Mouse (Mus musculus) hindbrain, postnatal 0 days (tissue): ENCODE measurements at regions not wholly inside any gene's neighbourhood (a gene's known extent, or its start where the extent isn't known, plus 50 kb on each side); places are given as distances from the start of the nearest gene placed in this dataset.
A peak's percentile ranks its signal among the peaks of the same experiment; 100 is the strongest.

Source experiments
- ATAC-seq: fragments of 200-750 bp; cut with Nextera tagmentation; 2 replicates; pipeline ENCODE4 v1.8.0; 2017; ENCODE audit warnings: mild to moderate bottlenecking, moderate TSS enrichment, moderate library complexity
- DNase-seq: peaks from one replicate; pipeline ENCODE4 v3.0.0-alpha.2; 2015; ENCODE audit warnings: low spot score
- H3K27ac ChIP-seq: fragments of 300-500 bp; sonication (generic); 2 replicates; pipeline ENCODE4 v1.5.1; 2014; ENCODE audit warnings: mild to moderate bottlenecking
- H3K27me3 ChIP-seq: fragments of 300-500 bp; sonication (generic); 2 replicates; pipeline ENCODE4 v1.6.1; 2014; ENCODE audit warnings: low read length, mixed read lengths; ENCODE audit not compliant: insufficient read depth
- H3K36me3 ChIP-seq: fragments of 300-500 bp; sonication (generic); 2 replicates; pipeline ENCODE4 v1.6.1; 2014; ENCODE audit warnings: low read length, mixed read lengths; ENCODE audit not compliant: insufficient read depth
- H3K4me1 ChIP-seq: fragments of 300-500 bp; sonication (generic); 2 replicates; pipeline ENCODE4 v1.6.1; 2014; ENCODE audit warnings: antibody characterized with exemption, low read length, mixed read lengths; ENCODE audit not compliant: insufficient read depth
- H3K4me2 ChIP-seq: fragments of 300-500 bp; sonication (generic); 2 replicates; pipeline ENCODE4 v1.6.1; 2014; ENCODE audit warnings: low read depth, mild to moderate bottlenecking, low read length, moderate library complexity, mixed read lengths
- H3K4me3 ChIP-seq: fragments of 300-500 bp; sonication (generic); 2 replicates; pipeline ENCODE4 v1.5.1; 2014; ENCODE audit warnings: low read length
- H3K9ac ChIP-seq: fragments of 300-500 bp; sonication (generic); replicated peaks from 2 replicates; pipeline ENCODE4 v1.6.1; 2014; ENCODE audit warnings: mild to moderate bottlenecking, low read length, moderate library complexity, mixed read lengths
- H3K9me3 ChIP-seq: fragments of 300-500 bp; sonication (generic); 2 replicates; pipeline ENCODE4 v1.6.1; 2016; ENCODE audit warnings: low read length, mixed read lengths
- CTCF ChIP-seq: IDR thresholded peaks from 2 replicates; pipeline ENCODE4 v1.5.1; 2016; ENCODE audit warnings: antibody characterized with exemption, control low read depth, low read depth
- WGBS: fragments of 180-500 bp; shearing (Covaris S2); extraction: QIAGEN DNeasy Blood & Tissue Kit; methylation state at CpG from one replicate; pipeline ENCODE4 v1.1.7; 2014; 5-methylcytosine and 5-hydroxymethylcytosine counted together

- no peaks in the 10 kb centered on the region for H3K4me1 ChIP-seq
- ATAC-seq = no peak
- no peaks in the 10 kb centered on the region for H3K9me3 ChIP-seq
- H3K9ac ChIP-seq = no peak overlapping the region
- no peak overlapping the region for H3K4me2 ChIP-seq
- TF ChIP-seq CTCF = no peak; the same call in 1 of the 2 replicates
- no peaks in the 10 kb centered on the region for H3K27me3 ChIP-seq
- no peaks in the 10 kb centered on the region for H3K36me3 ChIP-seq
- 63% methylated on average over 4 of the region's 4 CpGs for WGBS
- no peak overlapping the region for H3K27ac ChIP-seq
- no peak overlapping the region for H3K4me3 ChIP-seq
- peak; percentile 7 for DNase-seq
Measured at GRCm38 (mm10) chr3:149993199-149993598, 1002.8 kb upstream of the Adgrl2 start.

- no peak overlapping the region for H3K4me3 ChIP-seq
- H3K4me1 ChIP-seq = no peaks in the 10 kb centered on the region
- 80% methylated on average over 1 of the region's 1 CpGs for WGBS
- no peak overlapping the region for H3K4me2 ChIP-seq
- H3K9ac ChIP-seq = no peak overlapping the region
- H3K36me3 ChIP-seq = no peaks in the 10 kb centered on the region
- no peak for DNase-seq
- H3K9me3 ChIP-seq = no peaks in the 10 kb centered on the region
- no peak for TF ChIP-seq CTCF
- no peaks in the 10 kb centered on the region for H3K27me3 ChIP-seq
- no peak for ATAC-seq
- H3K27ac ChIP-seq = no peak overlapping the region
Measured at GRCm38 (mm10) chr3:149987801-149988200, 997.4 kb upstream of the Adgrl2 start.

- Histone ChIP-seq H3K27ac (no peak overlapping the region), H3K4me2 (no peak overlapping the region), H3K27me3 (no peaks in the 10 kb centered on the region), H3K9me3 (no peaks in the 10 kb centered on the region), H3K4me1 (no peaks in the 10 kb centered on the region), H3K9ac (no peak overlapping the region), H3K4me3 (no peak overlapping the region), H3K36me3 (no peaks in the 10 kb centered on the region)
- no peak for TF ChIP-seq CTCF
- WGBS = 43% methylated on average over 2 of the region's 2 CpGs
- DNase-seq (no peak), ATAC-seq (no peak)
Measured at GRCm38 (mm10) chr3:149956993-149957392, 966.6 kb upstream of the Adgrl2 start.

GRCm38 (mm10) chr3:149936197-149936596 lies 945.8 kb upstream of the Adgrl2 start:
- no peak for TF ChIP-seq CTCF

GRCm38 (mm10) chr3:149934832-149935231 lies 944.5 kb upstream of the Adgrl2 start:
- WGBS = 90% methylated on average over 4 of the region's 4 CpGs
- no peaks in the 10 kb centered on the region for H3K4me1 ChIP-seq
- H3K9ac ChIP-seq = no peak overlapping the region
- no peak overlapping the region for H3K4me3 ChIP-seq
- no peak overlapping the region for H3K27ac ChIP-seq
- ATAC-seq = no peak
- H3K4me2 ChIP-seq = no peak overlapping the region
- DNase-seq = no peak
- H3K36me3 ChIP-seq = no peaks in the 10 kb centered on the region
- no peak for TF ChIP-seq CTCF
- no peaks in the 10 kb centered on the region for H3K27me3 ChIP-seq
- H3K9me3 ChIP-seq = no peaks in the 10 kb centered on the region

More at GRCm38 (mm10) chr3:149936197-149936596, 945.8 kb upstream of the Adgrl2 start:
- no peaks in the 10 kb centered on the region for H3K4me1 ChIP-seq
- H3K4me2 ChIP-seq = no peak overlapping the region
- H3K27ac ChIP-seq = no peak overlapping the region
- DNase-seq (peak; percentile 10), ATAC-seq (no peak)
- H3K9me3 ChIP-seq = no peaks in the 10 kb centered on the region
- H3K27me3 ChIP-seq = no peaks in the 10 kb centered on the region
- WGBS = 68% methylated on average over 9 of the region's 9 CpGs
- no peak overlapping the region for H3K9ac ChIP-seq
- no peaks in the 10 kb centered on the region for H3K36me3 ChIP-seq
- no peak overlapping the region for H3K4me3 ChIP-seq

- Histone ChIP-seq H3K4me3 (no peak overlapping the region), H3K4me2 (no peak overlapping the region), H3K4me1 (no peaks in the 10 kb centered on the region), H3K27me3 (no peaks in the 10 kb centered on the region), H3K9me3 (no peaks in the 10 kb centered on the region), H3K9ac (no peak overlapping the region), H3K36me3 (no peaks in the 10 kb centered on the region), H3K27ac (no peak overlapping the region)
- TF ChIP-seq CTCF = no peak
- DNase-seq (peak; percentile 14), ATAC-seq (no peak)
- WGBS = 63% methylated on average over 10 of the region's 10 CpGs
Measured at GRCm38 (mm10) chr3:149928456-149929360, 938.4 kb upstream of the Adgrl2 start.

- Histone ChIP-seq H3K4me3 (no peak overlapping the region), H3K9me3 (no peaks in the 10 kb centered on the region), H3K27me3 (no peaks in the 10 kb centered on the region), H3K4me1 (no peaks in the 10 kb centered on the region), H3K27ac (no peak overlapping the region), H3K36me3 (no peaks in the 10 kb centered on the region), H3K4me2 (no peak overlapping the region), H3K9ac (no peak overlapping the region)
- ATAC-seq = no peak
- no peak for DNase-seq
- WGBS = 63% methylated on average over 2 of the region's 2 CpGs
- TF ChIP-seq CTCF = no peak
Measured at GRCm38 (mm10) chr3:149920206-149920605, 929.9 kb upstream of the Adgrl2 start.
